Mouse (Mus musculus): ENCODE results near the gene Ythdf1. TPM values are rescaled to one million over a fixed set of nuclear protein-coding genes. Genes with fewer than 3 reads are reported as not detected.

Gene Ythdf1
- polyA plus RNA-seq, 1 experiment = 33.9 TPM

GRCm38 (mm10) chr2:180891075-180891834 is 29.5 kb downstream of the Ythdf1 start:
- TF ChIP-seq CTCF (conservative IDR thresholded peaks at IDR 0.05; ENCODE audit: insufficient read depth, insufficient read length, low read depth, low read length) = no peak
- TF ChIP-seq POLR2A (IDR thresholded peaks at IDR 0.05; ENCODE audit: low read depth, low read length) = no peak
- no peaks in the 10 kb centered on the region for H3K36me3 ChIP-seq (ENCODE audit: control insufficient read depth, insufficient read depth, low read length)
- H3K27ac ChIP-seq (ENCODE audit: insufficient read depth, low read depth, low read length) = no peak overlapping the region
- DNase-seq = no peak
- WGBS = 1% methylated on average over 37 of the region's 37 CpGs
- H3K4me1 ChIP-seq (ENCODE audit: control insufficient read depth, insufficient read depth, low read length) = no peaks in the 10 kb centered on the region
- no peak overlapping the region for H3K4me3 ChIP-seq (ENCODE audit: insufficient read depth, low read depth, low read length)
- peaks cover 6% of the 10 kb centered on the region for H3K27me3 ChIP-seq (replicated peaks; ENCODE audit: control insufficient read depth, insufficient read depth, low read length)

- no peak for TF ChIP-seq CTCF (conservative IDR thresholded peaks at IDR 0.05; ENCODE audit: insufficient read depth, insufficient read length, low read depth, low read length)
- no peak for TF ChIP-seq POLR2A (IDR thresholded peaks at IDR 0.05; ENCODE audit: low read depth, low read length)
- no peak overlapping the region for H3K4me3 ChIP-seq (ENCODE audit: insufficient read depth, low read depth, low read length)
- peaks cover 6% of the 10 kb centered on the region for H3K27me3 ChIP-seq (replicated peaks; ENCODE audit: control insufficient read depth, insufficient read depth, low read length)
- WGBS = 3% methylated on average over 29 of the region's 29 CpGs
- no peak for DNase-seq
- no peaks in the 10 kb centered on the region for H3K4me1 ChIP-seq (ENCODE audit: control insufficient read depth, insufficient read depth, low read length)
- no peak overlapping the region for H3K27ac ChIP-seq (ENCODE audit: insufficient read depth, low read depth, low read length)
- H3K36me3 ChIP-seq (ENCODE audit: control insufficient read depth, insufficient read depth, low read length) = no peaks in the 10 kb centered on the region
Observed at GRCm38 (mm10) chr2:180890422-180891074, 30.2 kb downstream of the Ythdf1 start.

GRCm38 (mm10) chr2:180889921-180890280 is 30.8 kb downstream of the Ythdf1 start:
- DNase-seq = no peak
- 20% methylated on average over 4 of the region's 4 CpGs for WGBS
- Histone ChIP-seq H3K27ac (ENCODE audit: insufficient read depth, low read depth, low read length) (no peak overlapping the region), H3K36me3 (ENCODE audit: control insufficient read depth, insufficient read depth, low read length) (no peaks in the 10 kb centered on the region), H3K4me1 (ENCODE audit: control insufficient read depth, insufficient read depth, low read length) (no peaks in the 10 kb centered on the region), H3K4me3 (ENCODE audit: insufficient read depth, low read depth, low read length) (no peak overlapping the region), H3K27me3 (replicated peaks; ENCODE audit: control insufficient read depth, insufficient read depth, low read length) (peaks cover 6% of the 10 kb centered on the region)
- TF ChIP-seq CTCF (conservative IDR thresholded peaks at IDR 0.05; ENCODE audit: insufficient read depth, insufficient read length, low read depth, low read length) = no peak
- no peak for TF ChIP-seq POLR2A (IDR thresholded peaks at IDR 0.05; ENCODE audit: low read depth, low read length)

GRCm38 (mm10) chr2:180889271-180889920 is 31.4 kb downstream of the Ythdf1 start:
- Histone ChIP-seq H3K4me3 (ENCODE audit: insufficient read depth, low read depth, low read length) (no peak overlapping the region), H3K36me3 (ENCODE audit: control insufficient read depth, insufficient read depth, low read length) (no peaks in the 10 kb centered on the region), H3K27me3 (replicated peaks; ENCODE audit: control insufficient read depth, insufficient read depth, low read length) (peaks cover 5% of the 10 kb centered on the region), H3K27ac (ENCODE audit: insufficient read depth, low read depth, low read length) (no peak overlapping the region), H3K4me1 (ENCODE audit: control insufficient read depth, insufficient read depth, low read length) (no peaks in the 10 kb centered on the region)
- WGBS = 19% methylated on average over 19 of the region's 19 CpGs
- TF ChIP-seq CTCF (conservative IDR thresholded peaks at IDR 0.05; ENCODE audit: insufficient read depth, insufficient read length, low read depth, low read length) = no peak
- no peak for TF ChIP-seq POLR2A (IDR thresholded peaks at IDR 0.05; ENCODE audit: low read depth, low read length)
- DNase-seq = no peak

DNA sequence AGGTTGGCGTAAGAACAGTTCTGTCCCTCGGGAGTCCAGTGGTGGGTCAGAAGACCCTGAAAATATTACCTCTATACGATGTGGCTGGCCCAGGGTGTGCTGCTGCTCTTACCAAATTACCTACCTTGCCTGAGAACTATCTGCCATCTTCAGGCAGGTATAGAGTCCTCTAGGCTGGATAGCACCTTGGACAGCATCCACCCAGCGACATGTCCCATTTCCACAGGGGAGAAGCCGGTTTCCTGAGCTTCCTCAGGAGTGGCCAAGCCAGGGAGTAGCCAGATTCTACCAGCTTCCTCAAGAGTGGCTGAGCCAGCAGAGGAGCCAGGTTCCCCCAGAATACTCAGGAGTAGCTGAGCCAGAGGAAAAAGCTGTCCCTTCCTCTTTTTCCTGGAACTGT is 35.5 kb downstream of the Ythdf1 start:
- H3K27me3 ChIP-seq (replicated peaks; ENCODE audit: control insufficient read depth, insufficient read depth, low read length) = no peaks in the 10 kb centered on the region
- no peak overlapping the region for H3K4me3 ChIP-seq (ENCODE audit: insufficient read depth, low read depth, low read length)
- no peaks in the 10 kb centered on the region for H3K36me3 ChIP-seq (ENCODE audit: control insufficient read depth, insufficient read depth, low read length)
- no peaks in the 10 kb centered on the region for H3K4me1 ChIP-seq (ENCODE audit: control insufficient read depth, insufficient read depth, low read length)
- WGBS = 60% methylated on average over 5 of the region's 5 CpGs
- no peak overlapping the region for H3K27ac ChIP-seq (ENCODE audit: insufficient read depth, low read depth, low read length)
- DNase-seq = no peak
- no peak for TF ChIP-seq CTCF (conservative IDR thresholded peaks at IDR 0.05; ENCODE audit: insufficient read depth, insufficient read length, low read depth, low read length)
- no peak for TF ChIP-seq POLR2A (IDR thresholded peaks at IDR 0.05; ENCODE audit: low read depth, low read length)

DNA sequence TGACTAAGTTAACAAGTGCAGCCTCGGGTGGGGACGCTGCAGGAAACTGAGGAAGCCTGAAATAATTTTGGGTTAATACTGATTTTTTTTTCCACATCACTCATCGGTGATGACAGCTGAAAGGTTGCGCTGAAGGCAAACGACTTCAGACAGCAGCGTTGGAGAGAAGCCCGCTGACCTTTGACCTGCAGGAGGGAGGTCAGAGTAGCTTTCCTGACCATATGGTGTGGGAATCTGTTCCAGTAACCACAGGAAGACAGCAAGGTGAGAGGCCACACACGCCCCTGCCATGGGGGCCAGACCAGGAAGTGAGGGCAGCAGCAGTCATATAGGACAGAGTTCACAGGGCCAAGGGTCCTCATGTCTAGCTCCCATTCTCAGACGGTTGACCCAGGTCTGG is 39.5 kb downstream of the Ythdf1 start:
- Histone ChIP-seq H3K27me3 (replicated peaks; ENCODE audit: control insufficient read depth, insufficient read depth, low read length) (no peaks in the 10 kb centered on the region), H3K4me1 (ENCODE audit: control insufficient read depth, insufficient read depth, low read length) (no peaks in the 10 kb centered on the region), H3K27ac (ENCODE audit: insufficient read depth, low read depth, low read length) (no peak overlapping the region), H3K4me3 (ENCODE audit: insufficient read depth, low read depth, low read length) (no peak overlapping the region), H3K36me3 (ENCODE audit: control insufficient read depth, insufficient read depth, low read length) (no peaks in the 10 kb centered on the region)
- no peak for TF ChIP-seq CTCF (conservative IDR thresholded peaks at IDR 0.05; ENCODE audit: insufficient read depth, insufficient read length, low read depth, low read length)
- TF ChIP-seq POLR2A (IDR thresholded peaks at IDR 0.05; ENCODE audit: low read depth, low read length) = no peak
- no peak for DNase-seq
- 35% methylated on average over 9 of the region's 9 CpGs for WGBS

Data from kidney, adult 2 months (tissue).